In the genomic region with DNA sequence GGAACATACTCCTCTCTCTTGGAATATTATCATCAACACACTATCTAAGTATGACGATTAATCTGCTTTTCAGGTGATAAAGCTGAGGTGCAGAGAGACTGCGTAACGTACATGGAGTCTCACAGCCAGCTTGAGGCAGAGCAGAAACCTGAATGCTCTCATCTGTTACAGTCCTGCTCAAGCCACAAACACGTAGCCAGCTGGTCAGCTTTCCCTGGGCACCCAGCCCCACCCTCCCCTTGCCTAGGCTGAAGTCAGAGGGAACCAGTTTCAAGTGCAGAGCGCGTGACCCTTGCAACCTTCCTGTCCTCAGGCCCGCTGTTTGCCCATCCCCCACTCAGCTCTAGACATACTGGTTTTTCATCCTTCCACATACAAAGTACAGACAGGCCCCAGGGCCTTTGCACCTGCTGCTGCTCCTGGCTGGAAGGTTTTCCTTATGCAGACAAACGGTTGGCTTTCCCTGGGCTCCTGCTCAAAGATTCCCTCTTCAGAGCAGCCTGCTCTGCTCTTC, we compare ENCODE assay signal across 17 mouse cellular contexts.
DNase-seq lines count a peak whose midpoint lies in the region; TF ChIP-seq lines count a peak whose summit lies in the region.
"Had no signal": no experiment of that assay in that cellular context is flagged by ENCODE, and none has a peak within 500 bp of the region (broad histone marks: within the 10 kb centered on the region; RNA-seq: fewer than 3 reads in every experiment).

No protein-coding gene starts in this region.

- H3K4me3 ChIP-seq in embryonic facial prominence, embryonic 10.5 days = no peak overlapping the region
- H3K4me3 ChIP-seq in left cerebral cortex, adult 2 months = no peak overlapping the region
- H3K4me3 ChIP-seq: embryonic facial prominence, embryonic 12.5 days; forebrain, embryonic 15.5 days; heart, adult 2 months; hindbrain, embryonic 10.5 days; limb, embryonic 12.5 days had no signal

- DNase-seq in lung, adult 18-20 months = peak; percentile 36 to 60
- no peak for DNase-seq in lung, postnatal 10 days
- DNase-seq in ES-CJ7 (ENCODE audit: low read depth, low spot score) = peak; percentile 42
- DNase-seq in embryonic facial prominence, embryonic 10.5 days (ENCODE audit: low spot score) = peak; percentile 24
- DNase-seq in kidney, postnatal 4 days = peak; percentile 39 to 63
- no peak for DNase-seq in left cerebral cortex, adult 2 months (ENCODE audit: extremely low spot score in 1 of 2, low spot score in 2 of 2)
- DNase-seq in left cerebral cortex, postnatal 14 days (ENCODE audit: low spot score in 2 of 2) = no peak
- DNase-seq: adrenal gland, postnatal 10 days; cerebellum, adult 11-12 months; cerebellum, postnatal 36 days; heart, adult 2 months had no signal

- no peak for TF ChIP-seq CTCF in left cerebral cortex, adult 2 months (IDR thresholded peaks at IDR 0.05)

- intact Hi-C loops in left cerebral cortex, adult 2 months (cut with DNase I) = no loop called here
- intact Hi-C loops in left cerebral cortex, postnatal 14 days (cut with DNase I) = no loop called here

- WGBS in embryonic facial prominence, embryonic 10.5 days = 69% methylated on average over 8 of the region's 8 CpGs

- H3K9me3 ChIP-seq in embryonic facial prominence, embryonic 10.5 days = peaks cover 4% of the 10 kb centered on the region; the same call in 1 of the 2 replicates
- H3K9me3 ChIP-seq: embryonic facial prominence, embryonic 12.5 days; forebrain, embryonic 15.5 days; G1E; limb, embryonic 12.5 days had no signal

- H3K27me3 ChIP-seq in embryonic facial prominence, embryonic 10.5 days (replicated peaks; ENCODE audit: low read depth, poor library complexity, severe bottlenecking) = 0 out of 2 replicates have a peak, but pooled peaks cover 13% of the 10 kb centered on the region
- H3K27me3 ChIP-seq: forebrain, embryonic 15.5 days; limb, embryonic 12.5 days had no signal

- no peaks in the 10 kb centered on the region for H3K36me3 ChIP-seq in embryonic facial prominence, embryonic 10.5 days (replicated peaks)
- H3K36me3 ChIP-seq: embryonic facial prominence, embryonic 12.5 days; forebrain, embryonic 15.5 days; G1E; hindbrain, embryonic 10.5 days; limb, embryonic 12.5 days had no signal

- H3K4me1 ChIP-seq in embryonic facial prominence, embryonic 10.5 days = peaks cover 41% of the 10 kb centered on the region
- H3K4me1 ChIP-seq: forebrain, embryonic 15.5 days; limb, embryonic 12.5 days had no signal

- H3K27ac ChIP-seq in embryonic facial prominence, embryonic 10.5 days (replicated peaks) = no peak overlapping the region
- no peak overlapping the region for H3K27ac ChIP-seq in left cerebral cortex, adult 2 months
- H3K27ac ChIP-seq: embryonic facial prominence, embryonic 12.5 days; forebrain, embryonic 15.5 days; heart, adult 2 months; hindbrain, embryonic 10.5 days; limb, embryonic 12.5 days; liver, embryonic 14.5 days had no signal

Comparison
In these comparisons a context has a peak if more than half of its experiments do, and no peak if none do; other contexts are left out.
1. DNase-seq: peak in lung, adult 18-20 months (2 of 2), ES-CJ7 (single experiment), embryonic facial prominence, embryonic 10.5 days (single experiment) and kidney, postnatal 4 days (2 of 2); none in lung, postnatal 10 days (single experiment), left cerebral cortex, adult 2 months (0 of 2) and left cerebral cortex, postnatal 14 days (0 of 2).